In genomic region chr5:48345095-48345982, GRCm38 (mm10) we compare ENCODE assay signal across 8 mouse cellular contexts. TPM values are rescaled to one million over a fixed set of nuclear protein-coding genes. Genes with fewer than 3 reads are reported as not detected.
DNase-seq lines count a peak whose midpoint lies in the region; ATAC-seq lines count a peak whose summit lies in the region.

No protein-coding gene starts in this region.

- H3K4me1 ChIP-seq in embryonic facial prominence, embryonic 11.5 days (ENCODE audit: control insufficient read depth, insufficient read depth, low read length): no peaks in the 10 kb centered on the region
- no peaks in the 10 kb centered on the region for H3K4me1 ChIP-seq in embryonic facial prominence, embryonic 10.5 days
- no peaks in the 10 kb centered on the region for H3K4me1 ChIP-seq in lung, embryonic 16.5 days (replicated peaks; ENCODE audit: control insufficient read depth, insufficient read depth, low read length)
- H3K4me1 ChIP-seq in intestine, embryonic 15.5 days (replicated peaks): no peaks in the 10 kb centered on the region

- ATAC-seq in embryonic facial prominence, embryonic 11.5 days (replicated peaks; ENCODE audit: insufficient number of reproducible peaks, low FRiP score, low TSS enrichment, low read depth): no peak
- ATAC-seq in lung, embryonic 16.5 days (ENCODE audit: low read depth): peak; percentile 81
- peak; percentile 71 for ATAC-seq in intestine, embryonic 15.5 days

- H3K4me3 ChIP-seq in embryonic facial prominence, embryonic 11.5 days (ENCODE audit: low read depth, low read length): no peak overlapping the region
- H3K4me3 ChIP-seq in embryonic facial prominence, embryonic 10.5 days: no peak overlapping the region
- no peak overlapping the region for H3K4me3 ChIP-seq in lung, embryonic 16.5 days (ENCODE audit: low read length)
- H3K4me3 ChIP-seq in intestine, embryonic 15.5 days (replicated peaks): no peak overlapping the region

- no peak overlapping the region for H3K27ac ChIP-seq in embryonic facial prominence, embryonic 11.5 days (replicated peaks; ENCODE audit: low read depth, low read length)
- no peak overlapping the region; the same call in 1 of the 2 replicates for H3K27ac ChIP-seq in embryonic facial prominence, embryonic 10.5 days (replicated peaks)
- H3K27ac ChIP-seq in lung, embryonic 16.5 days (ENCODE audit: low read length): peak overlapping the region; percentile 63
- H3K27ac ChIP-seq in intestine, embryonic 15.5 days: no peak overlapping the region

- H3K36me3 ChIP-seq in embryonic facial prominence, embryonic 11.5 days (replicated peaks; ENCODE audit: control insufficient read depth, insufficient read depth, low read depth, low read length): no peaks in the 10 kb centered on the region
- no peaks in the 10 kb centered on the region for H3K36me3 ChIP-seq in embryonic facial prominence, embryonic 10.5 days (replicated peaks)
- no peaks in the 10 kb centered on the region for H3K36me3 ChIP-seq in lung, embryonic 16.5 days (ENCODE audit: control insufficient read depth, insufficient read depth, low read length)
- H3K36me3 ChIP-seq in intestine, embryonic 15.5 days: no peaks in the 10 kb centered on the region
- no peaks in the 10 kb centered on the region for H3K36me3 ChIP-seq in splenic B cell, adult 2 months (ENCODE audit: control insufficient read depth, insufficient read depth, low read length, poor library complexity, severe bottlenecking)

- 50% methylated on average over 5 of the region's 5 CpGs for WGBS in embryonic facial prominence, embryonic 11.5 days
- 58% methylated on average over 5 of the region's 5 CpGs for WGBS in embryonic facial prominence, embryonic 10.5 days
- WGBS in lung, embryonic 16.5 days: 22% methylated on average over 5 of the region's 5 CpGs
- 42% methylated on average over 5 of the region's 5 CpGs for WGBS in intestine, embryonic 15.5 days

- no peak overlapping the region for H3K4me2 ChIP-seq in embryonic facial prominence, embryonic 11.5 days (ENCODE audit: low read depth, low read length)
- H3K4me2 ChIP-seq in lung, embryonic 16.5 days (ENCODE audit: low read depth, low read length): no peak overlapping the region
- H3K4me2 ChIP-seq in intestine, embryonic 15.5 days (replicated peaks): no peak overlapping the region

- H3K9ac ChIP-seq in embryonic facial prominence, embryonic 11.5 days (replicated peaks; ENCODE audit: low read length): no peak overlapping the region
- no peak overlapping the region for H3K9ac ChIP-seq in lung, embryonic 16.5 days (ENCODE audit: low read length)
- no peak overlapping the region for H3K9ac ChIP-seq in intestine, embryonic 15.5 days

- no peaks in the 10 kb centered on the region for H3K9me3 ChIP-seq in embryonic facial prominence, embryonic 11.5 days (replicated peaks; ENCODE audit: control insufficient read depth, low read length)
- H3K9me3 ChIP-seq in embryonic facial prominence, embryonic 10.5 days: no peaks in the 10 kb centered on the region
- H3K9me3 ChIP-seq in lung, embryonic 16.5 days (ENCODE audit: control insufficient read depth, low read length): no peaks in the 10 kb centered on the region
- no peaks in the 10 kb centered on the region for H3K9me3 ChIP-seq in intestine, embryonic 15.5 days

- DNase-seq in embryonic facial prominence, embryonic 11.5 days (ENCODE audit: low spot score): peak; percentile 85
- no peak for DNase-seq in embryonic facial prominence, embryonic 10.5 days (ENCODE audit: low spot score)
- DNase-seq in lung, postnatal 4 days: no peak
- DNase-seq in splenic B cell, adult 2 months (ENCODE audit: low read depth, low spot score): peak; percentile 25
- DNase-seq in natural killer cell, adult 2 months (ENCODE audit: low spot score in 2 of 2): no peak
- no peak for DNase-seq in adrenal gland, adult 2 months

- no peaks in the 10 kb centered on the region for H3K27me3 ChIP-seq in embryonic facial prominence, embryonic 11.5 days (ENCODE audit: control insufficient read depth, insufficient read depth, low read length)
- H3K27me3 ChIP-seq in embryonic facial prominence, embryonic 10.5 days (replicated peaks; ENCODE audit: low read depth, poor library complexity, severe bottlenecking): peaks cover 7% of the 10 kb centered on the region; the same call in 1 of the 2 replicates
- H3K27me3 ChIP-seq in lung, embryonic 16.5 days (ENCODE audit: control insufficient read depth, insufficient read depth, low read depth, low read length): no peaks in the 10 kb centered on the region
- H3K27me3 ChIP-seq in intestine, embryonic 15.5 days (replicated peaks): no peaks in the 10 kb centered on the region
- no peaks in the 10 kb centered on the region for H3K27me3 ChIP-seq in splenic B cell, adult 2 months (ENCODE audit: control insufficient read depth, insufficient read depth, low read length, poor library complexity, severe bottlenecking)

RNA-seq across cellular contexts. Expression of gene 5730480H06Rik, which starts 17.6 kb away (rescaled TPM):
- polyA plus RNA-seq in embryonic facial prominence, embryonic 11.5 days (2014; fragmentation: Nextera tagmentation; extraction: Ambion mirVana): 34.7 and 35.3 TPM in 2 replicates
- 25.8 and 27.3 TPM in 2 replicates for polyA plus RNA-seq in embryonic facial prominence, embryonic 10.5 days (2016; fragmentation: Nextera tagmentation; extraction: Ambion mirVana)
- polyA plus RNA-seq in lung, embryonic 16.5 days (2015; fragmentation: Nextera tagmentation; extraction: Ambion mirVana): 17.6 and 23.7 TPM in 2 replicates
- polyA plus RNA-seq in intestine, embryonic 15.5 days (2015; fragmentation: Nextera tagmentation; extraction: Ambion mirVana): 19.1 and 22.8 TPM in 2 replicates
- total RNA-seq in adrenal gland, adult 2 months (2021): 10 to 100 TPM; 13.6 to 15.3 TPM
- 1.6 and 2.0 TPM in 2 replicates for polyA plus RNA-seq in adrenal gland, adult 2 months (2012; rRNA removed)

Comparison
In these comparisons a context has a peak if more than half of its experiments do, and no peak if none do; other contexts are left out.
1. DNase-seq: peak in embryonic facial prominence, embryonic 11.5 days (single experiment) and splenic B cell, adult 2 months (single experiment); none in embryonic facial prominence, embryonic 10.5 days (single experiment), lung, postnatal 4 days (0 of 2), natural killer cell, adult 2 months (0 of 2) and adrenal gland, adult 2 months (single experiment).